Mouse (Mus musculus) retina, postnatal 1 day (tissue): Measurements from ENCODE around the gene Acvr1b.

Source experiments
- DNase-seq: peaks from one replicate; pipeline ENCODE4 v3.0.0-alpha.2; 2012

Acvr1b gene

DNA sequence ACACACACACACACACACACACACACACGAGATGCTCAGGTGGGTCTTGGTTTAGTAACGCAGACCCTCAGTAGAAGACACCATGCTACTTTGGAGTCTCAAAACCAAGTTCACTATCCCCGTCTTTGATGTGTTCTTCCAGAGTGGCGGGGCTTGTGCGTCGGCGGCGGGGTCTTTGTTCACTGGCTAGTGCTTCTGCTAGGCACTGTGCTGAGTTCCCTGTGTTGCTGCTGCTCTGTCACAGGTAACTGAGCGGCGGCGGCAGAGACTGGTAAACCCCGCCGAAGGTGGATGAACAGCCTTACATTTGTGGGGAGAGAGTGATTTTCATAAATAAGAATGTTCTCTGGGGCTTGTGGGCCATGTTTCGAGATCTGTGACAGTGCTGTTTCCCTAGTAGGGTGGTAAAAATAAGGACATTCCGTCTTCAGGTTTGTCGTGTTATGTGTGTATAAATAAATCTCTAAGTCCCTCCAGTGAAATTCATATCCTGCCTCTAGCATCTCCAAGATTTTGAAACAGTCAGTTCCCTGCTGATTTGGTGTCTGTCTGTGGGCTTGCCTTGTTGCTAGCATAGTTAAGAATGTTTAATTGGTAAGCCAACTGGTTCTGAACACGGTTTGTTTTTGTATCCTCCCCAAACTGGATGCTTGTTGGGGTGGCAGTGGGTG is 1.9 kb downstream of the Acvr1b start:
- DNase-seq, result no peak

DNA sequence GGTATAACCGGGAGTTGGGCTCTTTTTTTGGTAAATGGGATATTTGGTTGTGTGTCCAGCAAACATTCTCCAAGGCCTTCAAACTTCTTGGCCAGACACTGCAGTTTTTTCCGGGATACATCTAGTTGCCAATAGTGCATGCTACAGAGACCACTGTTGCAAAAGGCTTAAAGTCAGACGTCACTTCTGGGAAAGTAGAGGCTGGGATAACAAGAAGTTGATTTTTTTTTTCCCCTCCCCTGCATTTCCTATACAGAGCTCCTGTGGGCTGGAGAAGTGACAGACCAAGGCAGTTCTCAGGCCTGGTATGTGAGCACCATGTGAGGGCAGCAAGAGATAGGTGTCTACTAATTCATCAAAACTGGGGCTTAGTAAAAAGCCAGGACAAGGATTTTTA is 2.4 kb downstream of the Acvr1b start:
- no peak for DNase-seq

DNA sequence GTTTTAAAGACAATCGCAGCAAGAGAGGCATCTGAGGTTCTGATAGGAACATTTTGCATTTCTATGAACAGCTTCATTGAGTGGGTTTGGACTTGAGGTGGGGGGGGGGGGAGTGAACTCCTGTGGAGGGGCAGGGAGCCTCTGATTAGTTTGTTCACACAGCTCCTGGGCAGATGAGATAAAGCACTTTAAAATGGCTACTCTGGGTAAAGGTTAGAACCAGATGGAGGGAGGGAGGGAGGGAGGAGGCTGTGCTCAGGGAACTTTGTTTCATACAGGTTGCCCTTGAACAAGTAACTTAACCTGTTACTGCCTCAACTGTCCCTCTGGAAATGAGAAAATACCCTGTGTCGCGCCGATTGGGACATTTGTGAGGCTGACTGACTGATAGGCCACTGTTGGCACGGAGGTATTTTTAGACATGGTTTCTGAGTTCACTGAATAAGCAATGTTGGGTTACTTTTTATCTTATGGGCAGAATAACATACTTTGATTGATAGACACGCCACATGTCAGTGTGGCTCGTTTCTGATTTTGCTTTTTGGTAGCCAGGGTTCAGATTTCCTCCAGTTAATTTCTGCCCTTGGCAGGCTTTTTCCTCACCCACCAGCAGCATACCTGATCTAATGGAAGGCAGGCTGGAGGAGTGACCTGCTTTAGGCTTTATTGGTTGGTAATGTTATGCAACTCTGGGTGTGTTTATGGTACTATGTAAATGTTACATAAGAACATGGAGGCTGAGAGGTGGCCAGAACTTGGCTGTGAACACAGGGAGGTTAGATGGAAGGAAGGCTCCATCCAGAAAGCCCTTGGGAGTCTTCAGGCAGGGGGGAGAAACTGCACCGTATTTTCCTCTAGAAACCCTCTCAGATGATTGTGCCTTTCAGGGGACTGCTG is 3.2 kb downstream of the Acvr1b start:
- DNase-seq, result no peak

DNA sequence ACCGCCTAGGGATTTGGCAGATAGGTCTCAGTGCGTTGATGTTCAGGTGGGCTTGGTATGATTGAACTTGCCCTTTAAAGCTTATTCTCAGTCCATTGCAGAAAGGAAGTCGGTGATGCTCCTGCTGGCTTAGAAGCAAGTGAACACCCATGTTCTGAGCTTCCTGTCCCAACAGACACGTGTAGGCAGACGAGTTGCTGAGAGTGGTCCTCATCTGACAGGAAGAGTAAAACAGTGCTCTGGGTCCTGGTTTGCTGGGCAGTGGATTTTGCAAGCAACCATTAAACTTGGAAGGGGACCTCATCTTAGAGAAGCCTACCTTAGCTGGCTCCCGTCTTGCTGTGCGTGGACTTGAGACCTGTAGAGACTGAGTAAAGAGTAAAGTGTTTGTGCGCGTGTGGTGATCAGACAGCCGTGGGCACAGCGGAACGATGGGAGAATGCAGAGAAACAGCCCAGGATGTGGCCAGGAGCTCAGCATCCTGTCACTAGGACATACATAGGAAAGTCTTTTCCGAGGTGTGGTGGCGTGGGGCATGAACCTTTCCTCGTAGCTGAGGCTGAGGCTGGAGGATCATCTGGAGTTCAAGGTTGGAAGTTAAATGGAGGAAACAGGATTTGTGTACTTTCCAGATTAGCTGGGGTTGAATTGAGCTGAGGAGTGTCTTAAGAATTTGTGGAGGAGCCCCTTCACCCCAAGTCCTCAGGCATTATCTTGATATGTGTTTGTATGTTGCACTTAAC is 6.7 kb downstream of the Acvr1b start:
- no peak for DNase-seq

DNA sequence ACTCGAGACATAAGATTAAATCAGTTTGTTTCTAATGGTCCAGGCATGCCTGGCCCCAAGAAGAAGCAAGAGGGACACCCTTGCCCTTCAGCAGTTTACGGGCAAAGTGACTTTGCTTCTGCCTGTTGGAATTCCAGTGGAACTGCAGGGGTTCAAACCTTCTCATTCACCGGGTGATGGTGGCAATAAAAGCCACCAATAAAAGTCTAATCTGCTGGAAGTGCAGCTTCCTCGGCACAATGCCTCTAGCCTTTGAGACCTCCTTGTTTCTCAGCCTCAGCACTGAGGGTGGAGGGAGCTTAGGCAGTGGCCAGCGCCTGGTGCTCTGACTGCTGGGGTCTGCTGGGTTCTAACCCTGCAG is 7.2 kb downstream of the Acvr1b start:
- no peak for DNase-seq

DNA sequence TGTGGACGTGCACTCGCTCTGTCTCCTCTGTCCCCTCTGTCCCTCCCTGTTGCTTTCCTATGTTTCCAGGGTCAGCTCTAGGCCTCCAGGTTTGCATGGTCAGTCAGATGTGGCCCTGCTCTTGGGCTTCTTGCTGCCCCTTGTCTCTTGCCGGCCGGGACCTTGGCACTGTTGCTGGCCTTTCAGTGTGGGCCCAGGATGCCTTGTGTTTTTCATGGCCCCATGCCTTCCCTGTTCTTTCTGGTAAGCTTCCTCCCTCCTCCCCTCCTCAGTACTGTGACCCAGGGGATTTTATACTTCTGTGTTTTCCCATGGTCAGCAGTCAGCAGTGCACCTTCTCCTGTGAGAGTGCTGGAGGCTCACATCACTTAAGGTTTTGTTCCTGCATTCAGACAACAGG is 7.6 kb downstream of the Acvr1b start:
- DNase-seq, result no peak

DNA sequence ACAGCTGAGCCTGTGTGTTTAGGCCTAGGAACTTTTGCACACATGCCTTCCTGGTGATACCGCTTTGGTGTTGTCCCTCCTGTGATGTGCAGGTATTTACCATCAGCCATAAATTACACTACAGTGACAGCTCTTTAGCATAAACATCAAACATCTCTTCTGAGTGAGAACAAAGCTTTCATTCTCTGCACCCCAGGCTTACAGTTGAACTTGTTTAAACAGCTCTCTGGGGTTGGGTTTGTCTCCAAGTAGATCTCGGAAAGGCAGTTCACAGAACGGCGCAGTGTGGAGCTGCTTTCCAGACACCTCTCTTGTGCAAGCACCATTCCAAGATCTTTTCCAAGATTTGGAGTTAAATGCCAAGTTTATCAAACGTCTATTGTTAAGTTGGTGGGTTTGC is 8.8 kb downstream of the Acvr1b start:
- no peak for DNase-seq

DNA sequence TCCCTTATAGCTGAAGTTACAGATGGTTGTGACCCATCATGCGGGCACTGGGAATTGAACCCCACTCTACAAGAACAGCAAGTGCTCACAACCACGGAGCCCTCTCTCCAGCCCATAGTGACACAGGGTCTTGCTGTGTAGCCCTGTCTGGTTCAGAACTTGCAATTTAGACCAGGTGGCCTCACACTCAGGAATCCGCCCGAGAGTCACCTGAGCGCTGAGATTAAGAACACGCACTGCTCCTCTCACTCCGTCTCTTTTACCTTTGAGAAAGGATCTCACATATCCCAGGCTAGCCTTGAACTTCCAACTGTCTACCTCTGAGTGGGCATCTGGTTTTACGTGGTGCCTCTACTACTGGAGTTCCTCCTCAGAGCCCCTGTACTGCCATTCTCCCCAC is 10.4 kb downstream of the Acvr1b start:
- DNase-seq, result no peak

DNA sequence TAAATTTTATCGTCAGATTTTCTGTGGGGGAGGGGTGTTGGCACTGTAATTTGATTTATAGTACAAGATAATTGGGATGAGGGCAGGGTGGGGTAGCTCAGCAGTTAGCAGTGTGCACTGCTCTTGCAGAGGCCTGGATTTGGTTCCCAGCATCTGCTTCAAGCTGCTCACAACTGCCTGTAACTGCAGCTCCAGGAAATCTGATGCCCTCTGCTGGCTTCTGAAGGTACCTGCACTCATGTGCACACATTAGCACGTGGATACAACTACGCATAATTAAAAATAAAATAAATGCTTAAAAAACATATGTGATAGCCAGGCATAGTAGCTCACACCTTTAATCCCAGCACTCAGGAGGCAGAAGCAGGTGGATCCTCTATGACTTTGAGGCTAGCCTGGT is 11.7 kb downstream of the Acvr1b start:
- no peak for DNase-seq

DNA sequence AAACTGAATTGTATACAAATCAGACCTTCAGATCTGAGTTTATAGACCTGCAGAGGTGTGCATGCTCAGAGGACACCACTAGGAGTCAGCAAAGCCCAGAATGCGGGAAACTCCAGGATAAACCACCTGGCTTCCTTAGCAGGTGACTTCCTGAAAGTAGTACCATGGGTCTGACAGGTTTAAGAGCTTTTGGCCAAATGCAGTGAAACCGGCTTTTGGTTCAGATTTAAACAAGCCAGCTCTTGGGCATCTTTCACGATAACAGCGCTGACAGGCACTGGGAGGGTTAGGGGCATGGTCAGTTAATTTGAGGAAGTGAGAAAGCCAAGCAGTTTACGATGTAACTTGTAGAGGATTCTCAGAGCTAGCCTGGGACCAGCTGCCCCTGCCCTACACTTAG is 14.0 kb downstream of the Acvr1b start:
- no peak for DNase-seq

DNA sequence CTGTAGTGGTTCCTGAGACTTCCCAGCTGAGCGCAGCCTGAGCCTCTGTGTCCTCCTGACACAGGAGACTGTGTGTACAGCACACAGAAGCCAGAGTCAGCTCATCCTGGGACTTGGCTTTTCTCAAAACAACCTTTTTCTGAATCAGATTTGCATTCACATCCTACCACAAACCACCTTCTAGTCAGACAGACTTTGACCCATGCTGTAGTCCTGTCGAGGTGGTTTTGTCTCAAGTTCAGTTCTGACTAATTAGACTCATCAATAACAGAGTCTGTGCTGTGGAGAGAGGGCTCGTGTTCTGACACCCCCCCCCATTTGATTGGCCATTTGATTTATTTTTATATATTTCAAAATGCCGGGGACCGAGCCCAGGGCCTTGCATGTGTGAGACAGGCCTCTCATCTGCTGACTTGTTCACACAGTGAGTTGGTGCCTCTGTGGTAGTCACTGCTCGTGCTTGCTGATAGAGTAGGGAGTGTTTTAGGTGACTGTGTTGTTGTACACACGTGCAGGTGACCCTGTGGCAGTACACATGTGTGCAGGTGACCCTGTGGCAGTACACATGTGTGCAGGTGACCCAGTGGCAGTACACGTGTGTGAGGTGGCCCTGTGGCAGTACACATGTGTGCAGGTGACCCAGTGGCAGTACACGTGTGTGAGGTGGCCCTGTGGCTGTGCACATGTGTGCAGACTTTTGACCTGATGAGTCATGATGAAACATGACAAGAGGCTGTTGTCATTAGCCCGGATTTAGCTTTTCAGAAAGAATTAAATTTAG is 16.3 kb downstream of the Acvr1b start:
- no peak for DNase-seq

DNA sequence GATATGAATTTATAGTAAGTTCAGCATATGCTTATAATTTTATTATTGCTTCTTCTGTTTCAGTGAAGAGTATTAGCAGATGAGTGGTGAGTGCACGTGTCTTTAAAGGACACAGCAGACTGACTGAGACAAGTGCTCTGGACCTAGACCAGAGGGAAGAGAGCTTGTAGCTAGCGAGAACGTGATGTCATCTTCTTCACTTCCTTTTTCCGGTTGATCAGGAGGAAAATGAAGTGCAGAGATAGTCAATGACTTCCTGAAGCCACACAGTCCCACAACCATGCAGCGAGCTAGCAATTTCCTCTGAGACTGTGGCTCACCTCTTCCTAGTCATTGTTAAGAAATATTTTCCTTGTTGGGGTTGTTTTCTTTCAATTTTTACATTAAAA is 16.9 kb downstream of the Acvr1b start:
- no peak for DNase-seq

DNA sequence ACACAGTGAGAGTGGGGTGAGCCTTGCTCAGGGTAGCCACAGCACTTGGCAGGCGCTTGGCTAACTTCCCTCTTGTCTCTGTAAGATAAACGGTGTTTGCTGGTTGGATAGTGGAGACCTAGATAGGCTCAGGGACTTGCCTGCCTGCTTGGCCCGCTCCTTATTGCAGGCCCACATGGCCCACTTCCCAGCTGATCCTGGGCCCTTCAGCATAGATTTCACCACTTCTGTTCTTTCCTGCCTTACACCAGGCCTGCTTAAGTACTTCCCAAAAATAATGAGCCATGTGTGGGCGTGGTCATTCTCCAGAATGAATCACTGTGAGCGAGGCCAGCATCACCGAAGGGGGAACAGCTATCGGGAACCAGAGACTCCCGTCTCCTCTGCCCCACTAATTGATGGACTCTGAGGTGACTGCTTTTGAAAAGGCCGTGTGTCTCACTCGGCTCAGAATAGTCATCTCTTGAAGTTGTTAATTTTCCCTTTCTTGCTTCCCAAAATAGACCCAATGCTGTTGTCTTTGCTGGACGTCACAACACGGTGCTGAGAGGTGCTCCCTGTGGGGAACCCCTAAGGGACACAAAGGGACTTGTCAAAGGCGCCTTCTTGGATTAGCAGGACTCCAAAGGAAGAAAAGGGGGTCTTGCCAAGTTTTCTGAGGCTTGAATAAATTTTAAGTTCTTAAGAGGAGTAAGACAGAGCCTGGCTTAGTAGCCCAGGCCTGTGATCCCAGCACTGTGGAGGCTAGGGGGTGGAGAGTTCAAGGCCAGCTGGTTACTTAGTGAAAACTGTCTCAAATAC is 17.8 kb downstream of the Acvr1b start:
- peak; percentile 55 for DNase-seq

DNA sequence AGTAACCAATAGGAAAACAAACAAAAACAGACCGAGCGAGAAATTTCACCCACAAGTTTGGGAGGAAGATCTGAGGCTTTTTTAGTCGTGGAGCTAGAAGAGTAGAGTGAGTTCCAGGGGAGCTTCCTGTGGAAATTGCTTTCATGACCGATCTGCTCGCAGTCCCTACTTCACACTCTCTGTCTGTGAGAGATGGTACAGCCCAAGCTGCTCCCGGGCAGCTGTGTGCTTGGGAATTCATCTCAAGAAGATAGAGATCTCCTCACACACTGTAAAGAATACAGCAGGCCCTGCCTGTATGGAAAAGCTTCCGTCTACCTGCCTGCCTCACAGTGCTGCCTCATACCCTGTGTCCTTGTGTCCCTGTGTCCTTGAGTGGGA is 18.4 kb downstream of the Acvr1b start:
- no peak for DNase-seq

DNA sequence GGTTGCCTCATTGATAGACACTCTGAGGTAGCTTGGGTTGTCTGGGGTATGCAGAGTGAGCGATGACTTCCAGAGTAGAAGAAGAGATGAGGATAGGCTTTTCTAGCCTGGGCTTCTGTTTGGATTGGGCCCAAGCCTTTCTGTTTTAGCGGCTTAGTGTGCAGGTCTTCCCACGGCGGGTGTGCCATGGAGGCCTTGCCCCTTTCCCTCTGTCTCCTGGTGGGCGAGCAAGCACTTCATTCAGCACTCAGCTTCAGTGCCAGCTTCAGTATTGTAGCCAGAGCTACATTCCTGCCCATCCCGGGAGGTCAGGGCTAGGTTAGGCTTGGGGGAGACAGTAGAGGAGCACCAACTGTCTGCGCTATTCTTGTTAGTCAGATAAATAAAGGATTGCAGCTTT is 18.8 kb downstream of the Acvr1b start:
- DNase-seq, result no peak

DNA sequence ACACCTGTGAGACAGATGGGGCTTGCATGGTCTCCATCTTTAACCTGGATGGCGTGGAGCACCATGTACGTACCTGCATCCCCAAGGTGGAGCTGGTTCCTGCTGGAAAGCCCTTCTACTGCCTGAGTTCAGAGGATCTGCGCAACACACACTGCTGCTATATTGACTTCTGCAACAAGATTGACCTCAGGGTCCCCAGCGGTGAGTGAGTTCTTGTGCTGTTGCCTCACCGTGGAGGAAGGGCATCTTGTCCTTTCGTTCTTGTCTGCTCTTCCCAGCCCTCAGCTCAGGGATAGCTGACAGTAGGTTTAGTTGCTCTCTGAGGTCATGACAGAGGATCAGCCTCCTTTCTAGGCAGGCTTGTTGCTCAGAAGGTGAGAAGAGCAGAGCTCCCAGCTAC is 20.1 kb downstream of the Acvr1b start:
- DNase-seq, result no peak

DNA sequence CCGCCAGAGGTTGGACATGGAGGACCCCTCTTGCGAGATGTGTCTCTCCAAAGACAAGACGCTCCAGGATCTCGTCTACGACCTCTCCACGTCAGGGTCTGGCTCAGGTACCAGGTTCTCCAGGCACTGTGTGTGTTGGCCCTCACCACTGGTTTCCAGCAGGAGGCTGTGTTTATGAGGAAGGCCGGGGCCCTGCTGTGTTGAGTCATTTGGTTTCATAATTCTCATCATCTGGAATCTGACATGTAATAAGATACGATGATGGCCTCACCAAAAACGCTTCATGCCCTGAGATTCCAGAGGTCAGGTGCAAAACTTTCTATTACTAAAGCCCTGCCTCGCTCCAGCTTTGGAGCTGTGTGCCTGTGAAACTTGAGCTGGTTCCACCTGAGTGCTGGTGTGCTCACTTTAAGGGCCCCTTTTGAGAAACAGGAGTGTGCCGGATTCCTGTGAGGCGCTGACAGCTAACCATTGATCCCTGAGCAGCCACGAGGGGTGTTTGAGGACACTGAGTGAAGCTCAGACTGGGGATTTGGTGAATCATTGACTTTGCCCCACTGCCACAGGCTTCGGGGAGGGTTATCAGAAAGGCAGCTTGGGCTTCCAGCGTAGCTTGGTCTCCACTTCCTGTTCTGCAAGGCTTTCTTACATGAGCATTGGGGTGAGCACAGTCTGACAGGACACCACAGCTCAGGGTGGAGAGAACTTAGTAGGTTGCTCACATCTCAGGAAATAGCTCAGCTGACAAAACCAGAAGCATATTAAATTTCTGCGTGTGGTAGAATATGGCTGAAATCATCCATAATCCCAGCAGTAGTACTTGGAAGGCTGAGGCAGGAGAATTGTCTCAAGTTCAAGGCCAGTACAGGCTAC is 21.3 kb downstream of the Acvr1b start:
- no peak for DNase-seq

DNA sequence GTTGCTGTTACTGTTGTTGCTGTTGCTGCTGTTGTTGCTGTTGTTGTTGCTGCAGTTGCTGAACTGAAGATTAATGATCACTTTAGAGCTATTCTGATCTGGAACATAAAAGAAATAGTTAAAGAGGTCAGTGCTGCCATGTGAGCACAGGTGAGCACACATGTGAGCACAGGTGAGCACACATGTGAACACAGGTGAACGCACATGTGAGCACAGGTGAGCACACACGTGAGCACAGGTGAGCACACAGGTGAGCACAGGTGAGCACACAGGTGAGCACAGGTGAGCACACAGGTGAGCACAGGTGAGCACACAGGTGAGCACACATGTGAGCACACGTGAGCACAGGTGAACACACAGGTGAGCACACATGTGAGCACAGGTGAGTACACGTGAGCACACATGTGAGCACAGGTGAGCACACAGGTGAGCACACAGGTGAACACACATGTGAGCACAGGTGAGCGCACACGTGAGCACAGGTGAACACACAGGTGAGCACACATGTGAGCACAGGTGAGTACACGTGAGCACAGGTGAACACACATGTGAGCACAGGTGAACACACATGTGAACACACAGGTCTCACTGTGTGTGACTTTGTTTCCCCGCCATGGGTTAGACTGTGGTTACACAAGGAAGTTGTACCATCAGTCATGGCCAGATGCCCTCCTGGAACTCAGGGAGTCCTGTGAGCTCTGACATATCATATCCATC is 22.4 kb downstream of the Acvr1b start:
- no peak for DNase-seq

DNA sequence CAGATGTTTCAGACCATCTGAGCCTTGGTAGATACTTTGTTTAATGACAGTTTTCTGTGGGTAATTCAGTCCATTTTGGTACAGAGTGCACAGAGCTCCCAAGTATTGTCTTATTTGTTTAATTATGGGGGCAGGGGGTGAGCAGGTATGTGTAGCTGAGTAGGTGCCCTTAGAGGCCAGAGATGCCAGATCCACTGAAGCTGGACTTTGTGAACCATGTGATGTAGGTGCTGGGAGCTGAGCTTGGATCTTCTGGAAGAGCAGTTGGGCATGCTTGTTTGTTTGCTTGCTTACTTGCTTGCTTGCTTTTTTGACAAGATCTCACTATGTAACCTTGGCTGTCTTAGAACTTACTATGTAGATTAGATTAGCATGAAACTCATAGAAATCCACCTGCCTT is 23.1 kb downstream of the Acvr1b start:
- DNase-seq, result no peak

DNA sequence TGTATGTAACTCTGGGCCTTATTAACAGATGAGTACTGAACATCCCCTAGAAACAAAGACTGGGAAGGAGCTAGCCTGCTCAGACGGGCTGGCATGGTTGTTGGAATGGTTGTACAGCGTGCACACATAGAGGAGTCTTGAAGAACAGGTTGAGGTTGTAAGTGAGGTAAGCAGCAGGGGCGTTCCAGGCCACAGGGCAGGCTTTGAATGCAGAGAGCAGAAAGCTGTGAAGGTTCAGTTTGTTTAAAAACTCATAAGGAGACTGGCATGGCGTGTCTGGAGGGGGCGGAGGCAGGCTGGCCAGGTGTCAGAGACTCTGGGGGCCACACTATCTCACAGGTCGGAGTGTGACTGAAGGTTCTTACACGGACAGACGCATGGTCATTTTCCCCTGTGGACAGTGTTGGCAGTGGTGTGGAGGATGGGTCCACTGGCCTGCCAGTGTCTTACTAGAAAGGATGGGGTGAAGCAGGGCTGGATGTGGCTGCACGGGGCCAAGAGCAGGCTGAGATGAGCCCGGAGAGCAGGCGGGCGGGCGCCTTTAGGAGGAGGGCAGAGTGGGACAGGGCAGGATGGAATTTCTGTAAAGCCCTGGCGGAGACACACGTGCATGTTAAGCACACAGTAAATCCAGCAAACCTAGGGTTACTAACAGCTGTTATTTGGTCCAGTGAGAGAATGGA is 23.8 kb downstream of the Acvr1b start:
- no peak for DNase-seq
